Comparison of ENCODE assay signal across 9 mouse cellular contexts in the genomic region with DNA sequence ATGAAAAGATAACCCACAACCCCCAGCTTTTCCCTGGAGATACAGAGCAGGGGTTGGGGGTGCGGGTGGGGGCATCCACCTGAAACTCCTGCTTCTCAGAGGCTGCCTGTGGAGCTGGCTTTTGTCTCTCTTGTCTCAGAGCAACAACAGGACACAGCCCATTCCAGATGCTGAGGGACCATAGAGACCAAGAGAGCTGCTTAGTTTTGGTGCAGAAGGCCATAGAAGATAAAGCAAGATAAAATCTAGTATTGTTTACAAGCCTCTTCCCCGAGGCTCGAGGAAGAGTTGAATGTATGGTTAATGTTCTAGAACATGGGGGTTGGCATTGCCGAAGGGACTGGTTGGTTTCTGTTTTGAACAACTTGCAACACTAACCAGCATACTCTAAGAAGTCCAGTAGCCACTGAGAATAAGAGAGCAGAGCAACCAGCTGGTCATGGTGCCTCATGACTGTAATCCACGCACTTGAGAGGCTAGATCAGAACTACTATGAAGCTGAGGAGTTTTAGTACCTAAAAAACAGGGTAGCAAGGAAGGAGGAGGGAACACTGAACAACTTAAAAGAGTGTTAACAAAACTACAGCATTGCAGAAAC. TPM values are rescaled to one million over a fixed set of nuclear protein-coding genes. Genes with fewer than 3 reads are reported as not detected.
DNase-seq lines count a peak whose midpoint lies in the region; ATAC-seq lines count a peak whose summit lies in the region.
"Had no signal": no experiment of that assay in that cellular context is flagged by ENCODE, and none has a peak within 500 bp of the region (broad histone marks: within the 10 kb centered on the region; RNA-seq: fewer than 3 reads in every experiment).

No protein-coding gene starts in this region.

- H3K4me3 ChIP-seq in kidney, embryonic 14.5 days (ENCODE audit: low read length) = peak overlapping the region; percentile 81; the same call in 1 of the 2 replicates
- H3K4me3 ChIP-seq in midbrain, embryonic 14.5 days (replicated peaks; ENCODE audit: low read depth, low read length) = peak overlapping the region; percentile 96; the same call in 1 of the 2 replicates

- WGBS in kidney, embryonic 14.5 days = 79% methylated on average over 5 of the region's 5 CpGs
- 89% methylated on average over 5 of the region's 5 CpGs for WGBS in midbrain, embryonic 14.5 days

- H3K4me2 ChIP-seq in kidney, embryonic 14.5 days (replicated peaks; ENCODE audit: low read depth, low read length) = peak overlapping the region; percentile 68; the same call in 1 of the 2 replicates
- peak overlapping the region; percentile 75 for H3K4me2 ChIP-seq in midbrain, embryonic 14.5 days (ENCODE audit: low read length)

- H3K9me3 ChIP-seq in kidney, embryonic 14.5 days (ENCODE audit: control insufficient read depth, low read length) = no peaks in the 10 kb centered on the region
- H3K9me3 ChIP-seq in midbrain, embryonic 14.5 days (ENCODE audit: control insufficient read depth, low read length) = no peaks in the 10 kb centered on the region

- DNase-seq in kidney, adult 18-20 months = no peak
- DNase-seq in c-Kit-positive CD71-positive TER-119-negative erythroid progenitor cells, embryonic 14.5 days (ENCODE audit: low read depth) = peak; percentile 42
- DNase-seq in induced T-regulatory cell, adult 2 months (ENCODE audit: low read depth) = peak; percentile 40
- no peak for DNase-seq in midbrain, embryonic 14.5 days
- no peak for DNase-seq in cerebellum, postnatal 10 days
- DNase-seq in adrenal gland, postnatal 10 days = no peak
- no peak for DNase-seq in natural killer cell, adult 2 months (ENCODE audit: low spot score in 2 of 2)

- H3K4me1 ChIP-seq in kidney, embryonic 14.5 days (ENCODE audit: control insufficient read depth, insufficient read depth, low read length) = peaks cover 15% of the 10 kb centered on the region
- peaks cover 17% of the 10 kb centered on the region for H3K4me1 ChIP-seq in midbrain, embryonic 14.5 days (ENCODE audit: control insufficient read depth, insufficient read depth, low read length)

- no peak overlapping the region for H3K27ac ChIP-seq in kidney, embryonic 14.5 days (ENCODE audit: low read depth, low read length)
- H3K27ac ChIP-seq in midbrain, embryonic 14.5 days (replicated peaks; ENCODE audit: low read depth, low read length) = no peak overlapping the region

- H3K36me3 ChIP-seq in kidney, embryonic 14.5 days (ENCODE audit: control insufficient read depth, insufficient read depth, low read length) = peaks cover 8% of the 10 kb centered on the region
- peaks cover 10% of the 10 kb centered on the region for H3K36me3 ChIP-seq in midbrain, embryonic 14.5 days (ENCODE audit: control insufficient read depth, insufficient read depth, low read length)

- ATAC-seq in kidney, embryonic 14.5 days (ENCODE audit: low FRiP score, low TSS enrichment) = no peak
- ATAC-seq in midbrain, embryonic 14.5 days (ENCODE audit: low FRiP score, low TSS enrichment) = no peak

- H3K9ac ChIP-seq in kidney, embryonic 14.5 days (ENCODE audit: low read depth, low read length) = no peak overlapping the region
- no peak overlapping the region for H3K9ac ChIP-seq in midbrain, embryonic 14.5 days (replicated peaks; ENCODE audit: low read length)

- H3K27me3 ChIP-seq in kidney, embryonic 14.5 days (ENCODE audit: control insufficient read depth, insufficient read depth, low read length) = no peaks in the 10 kb centered on the region
- H3K27me3 ChIP-seq in midbrain, embryonic 14.5 days (ENCODE audit: control insufficient read depth, insufficient read depth, low read length) = no peaks in the 10 kb centered on the region

RNA-seq across cellular contexts. Expression of a gene that starts 1.5 kb away (rescaled TPM):
- 40.7 and 63.0 TPM in 2 replicates for polyA plus RNA-seq in kidney, embryonic 14.5 days (2014; fragmentation: Nextera tagmentation; extraction: Ambion mirVana)
- 52.9 and 66.0 TPM in 2 replicates for polyA plus RNA-seq in midbrain, embryonic 14.5 days (2014; fragmentation: Nextera tagmentation; extraction: Ambion mirVana)
- 10 to 100 TPM; 50.0 to 69.4 TPM for total RNA-seq in adrenal gland, postnatal 10 days (2021)

RNA-seq across cellular contexts. Expression of a gene that starts 2.4 kb away (rescaled TPM):
- polyA plus RNA-seq in kidney, embryonic 14.5 days (2014; fragmentation: Nextera tagmentation; extraction: Ambion mirVana) = 65.1 and 65.6 TPM in 2 replicates
- polyA plus RNA-seq in midbrain, embryonic 14.5 days (2014; fragmentation: Nextera tagmentation; extraction: Ambion mirVana) = 67.6 and 69.6 TPM in 2 replicates
- total RNA-seq in adrenal gland, postnatal 10 days (2021) = 10 to 100 TPM; 52.5 to 60.1 TPM

RNA-seq across cellular contexts. Expression of a gene that starts 32.5 kb away (rescaled TPM):
- polyA plus RNA-seq in kidney, embryonic 14.5 days (2014; fragmentation: Nextera tagmentation; extraction: Ambion mirVana) = 57.6 and 67.5 TPM in 2 replicates
- 60.0 and 65.8 TPM in 2 replicates for polyA plus RNA-seq in midbrain, embryonic 14.5 days (2014; fragmentation: Nextera tagmentation; extraction: Ambion mirVana)
- total RNA-seq in adrenal gland, postnatal 10 days (2021) = 10 to 100 TPM; 11.5 to 16.7 TPM

RNA-seq across cellular contexts. Expression of a gene that starts 40.9 kb away (rescaled TPM):
- not detected in 2 replicates for polyA plus RNA-seq in kidney, embryonic 14.5 days (2014; fragmentation: Nextera tagmentation; extraction: Ambion mirVana)
- 1.4 and 1.6 TPM in 2 replicates for polyA plus RNA-seq in midbrain, embryonic 14.5 days (2014; fragmentation: Nextera tagmentation; extraction: Ambion mirVana)
- under 1 TPM; 0.63 to 0.94 TPM for total RNA-seq in adrenal gland, postnatal 10 days (2021)
- total RNA-seq: liver, adult 2 months had no signal

RNA-seq across cellular contexts. Expression of a gene that starts 53.4 kb away (rescaled TPM):
- polyA plus RNA-seq in kidney, embryonic 14.5 days (2014; fragmentation: Nextera tagmentation; extraction: Ambion mirVana) = 10.5 and 14.1 TPM in 2 replicates
- 17.8 and 20.5 TPM in 2 replicates for polyA plus RNA-seq in midbrain, embryonic 14.5 days (2014; fragmentation: Nextera tagmentation; extraction: Ambion mirVana)
- 10 to 100 TPM; 17.9 to 21.6 TPM for total RNA-seq in adrenal gland, postnatal 10 days (2021)

Comparison
In these comparisons a context has a peak if more than half of its experiments do, and no peak if none do; other contexts are left out.
1. DNase-seq: peak in c-Kit-positive CD71-positive TER-119-negative erythroid progenitor cells, embryonic 14.5 days (single experiment) and induced T-regulatory cell, adult 2 months (single experiment); none in kidney, adult 18-20 months (single experiment), midbrain, embryonic 14.5 days (single experiment), cerebellum, postnatal 10 days (0 of 2), adrenal gland, postnatal 10 days (single experiment) and natural killer cell, adult 2 months (0 of 2).